ENCODE assay signal across 7 mouse cellular contexts in genomic region chr2:30771806-30772460, GRCm38 (mm10). TPM values are rescaled to one million over a fixed set of nuclear protein-coding genes. Genes with fewer than 3 reads are reported as not detected.
DNase-seq lines count a peak whose midpoint lies in the region; ATAC-seq lines count a peak whose summit lies in the region.

No protein-coding gene starts in this region.

- H3K27ac ChIP-seq in intestine, embryonic 15.5 days, result peak overlapping the region; percentile 75

- no peaks in the 10 kb centered on the region for H3K27me3 ChIP-seq in intestine, embryonic 15.5 days (replicated peaks)

- H3K9ac ChIP-seq in intestine, embryonic 15.5 days, result peak overlapping the region; percentile 52

- H3K4me3 ChIP-seq in intestine, embryonic 15.5 days (replicated peaks), result peak overlapping the region; percentile 50

- peak overlapping the region; percentile 95 for H3K4me2 ChIP-seq in intestine, embryonic 15.5 days (replicated peaks)

- no peaks in the 10 kb centered on the region for H3K9me3 ChIP-seq in intestine, embryonic 15.5 days

- peaks cover 17% of the 10 kb centered on the region for H3K4me1 ChIP-seq in intestine, embryonic 15.5 days (replicated peaks)

- intact Hi-C loops in gastrocnemius, postnatal 14 days (cut with DNase I; ENCODE audit: low total_unique reads), result no loop called here
- intact Hi-C loops in left cerebral cortex, postnatal 10 days (cut with DNase I), result no loop called here

- ATAC-seq in common myeloid progenitor, adult 5-6 weeks (replicated peaks; ENCODE audit: low read depth, poor library complexity, severe bottlenecking), result peak; percentile 74
- ATAC-seq in intestine, embryonic 15.5 days, result peak; percentile 87
- peak; percentile 79 for ATAC-seq in megakaryocyte, adult 5-6 weeks (ENCODE audit: poor library complexity, severe bottlenecking)

- WGBS in intestine, embryonic 15.5 days, result 7% methylated on average over 19 of the region's 19 CpGs

- DNase-seq in adrenal gland, adult 8-10 months, result peak; percentile 87
- DNase-seq in gastrocnemius, postnatal 14 days, result peak; percentile 73
- peak; percentile 55 to 79 for DNase-seq in left cerebral cortex, postnatal 10 days (ENCODE audit: extremely low spot score in 1 of 2, low spot score in 2 of 2)
- DNase-seq in right cerebral cortex, postnatal 25 days, result peak; percentile 81

- H3K36me3 ChIP-seq in intestine, embryonic 15.5 days, result no peaks in the 10 kb centered on the region

RNA-seq across cellular contexts. Expression of gene 1700001O22Rik, which starts 31.5 kb away (rescaled TPM):
- total RNA-seq in adrenal gland, adult 8-10 months (2022), result 1 to 10 TPM; 3.6 to 6.2 (median 5.7) TPM
- total RNA-seq in common myeloid progenitor, adult 5-6 weeks (2017), result not detected in 2 replicates
- total RNA-seq in gastrocnemius, postnatal 14 days (2021), result under 1 TPM; 0.44 to 0.45 TPM
- 1.1 and 1.8 TPM in 2 replicates for polyA plus RNA-seq in intestine, embryonic 15.5 days (2015; fragmentation: Nextera tagmentation; extraction: Ambion mirVana)
- total RNA-seq in left cerebral cortex, postnatal 10 days (2021), result 1 to 10 TPM; 2.1 to 2.3 TPM
- total RNA-seq in megakaryocyte, adult 5-6 weeks (2015), result not detected in 2 replicates
- 0.45 TPM in 1 of 2 replicates, not detected in the other for total RNA-seq in megakaryocyte, adult 5-6 weeks (2017)

RNA-seq across cellular contexts. Expression of gene Ntmt1, which starts 35.7 kb away (rescaled TPM):
- total RNA-seq in adrenal gland, adult 8-10 months (2022), result 10 to 100 TPM; 40.1 to 77.8 (median 49.1) TPM
- 16.4 and 26.9 TPM in 2 replicates for total RNA-seq in common myeloid progenitor, adult 5-6 weeks (2017)
- total RNA-seq in gastrocnemius, postnatal 14 days (2021), result 10 to 100 TPM; 17.0 to 20.8 TPM
- polyA plus RNA-seq in intestine, embryonic 15.5 days (2015; fragmentation: Nextera tagmentation; extraction: Ambion mirVana), result 84.5 and 85.4 TPM in 2 replicates
- total RNA-seq in left cerebral cortex, postnatal 10 days (2021), result 10 to 100 TPM; 49.6 to 52.9 TPM
- total RNA-seq in megakaryocyte, adult 5-6 weeks (2015), result 4.1 and 9.5 TPM in 2 replicates
- total RNA-seq in megakaryocyte, adult 5-6 weeks (2017), result 7.9 TPM in 2 replicates

RNA-seq across cellular contexts. Expression of gene Asb6, which starts 58.2 kb away (rescaled TPM):
- 10 to 100 TPM; 32.9 to 41.3 (median 33.4) TPM for total RNA-seq in adrenal gland, adult 8-10 months (2022)
- total RNA-seq in common myeloid progenitor, adult 5-6 weeks (2017), result 13.7 and 17.5 TPM in 2 replicates
- total RNA-seq in gastrocnemius, postnatal 14 days (2021), result 1 to 10 TPM; 7.0 to 7.5 TPM
- polyA plus RNA-seq in intestine, embryonic 15.5 days (2015; fragmentation: Nextera tagmentation; extraction: Ambion mirVana), result 22.4 and 23.3 TPM in 2 replicates
- total RNA-seq in left cerebral cortex, postnatal 10 days (2021), result 10 to 100 TPM; 32.1 to 32.9 TPM
- 4.3 and 6.1 TPM in 2 replicates for total RNA-seq in megakaryocyte, adult 5-6 weeks (2015)
- 12.6 and 17.1 TPM in 2 replicates for total RNA-seq in megakaryocyte, adult 5-6 weeks (2017)

Comparison
In these comparisons a context has a peak if more than half of its experiments do, and no peak if none do; other contexts are left out.
1. Peak in every context shown above with its lines: DNase-seq, ATAC-seq, H3K4me3 ChIP-seq and H3K27ac ChIP-seq.